Mouse (Mus musculus): ENCODE measurements around the gene Enox1. TPM values are rescaled to one million over a fixed set of nuclear protein-coding genes. Genes with fewer than 3 reads are reported as not detected.

Enox1 gene
- total and polyA plus RNA-seq, 3 experiments, result 0.23 to 0.80 (median 0.78) TPM

DNA sequence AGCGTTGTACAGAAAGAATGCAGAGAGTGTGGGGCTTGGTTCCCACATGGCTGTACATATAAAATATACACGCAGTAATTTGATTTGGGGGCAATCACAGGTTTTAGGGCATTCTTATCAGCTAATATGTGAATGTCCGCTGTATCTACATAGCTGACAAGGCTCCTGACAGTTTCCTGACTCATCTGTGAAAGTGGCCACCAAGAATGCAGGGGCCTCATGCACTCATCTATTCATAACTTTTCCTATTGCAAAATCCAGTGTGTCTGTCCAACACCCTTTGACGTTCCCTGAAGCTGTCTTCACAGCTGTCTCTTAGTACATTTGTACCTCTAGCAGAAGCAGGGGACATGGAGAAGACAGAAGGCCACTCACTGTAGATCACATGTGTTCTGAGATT is 11.5 kb upstream of the Enox1 start:
- H3K9ac ChIP-seq (ENCODE audit: low read depth, low read length), result no peak overlapping the region
- no peak overlapping the region for H3K27ac ChIP-seq
- no peaks in the 10 kb centered on the region for H3K79me2 ChIP-seq (replicated peaks; ENCODE audit: control insufficient read depth, insufficient read depth, low read length)
- no peak for TF ChIP-seq POLR2A (IDR thresholded peaks at IDR 0.05; ENCODE audit: insufficient read depth, low read depth, low read length)
- no peak for TF ChIP-seq EP300 (IDR thresholded peaks at IDR 0.05; ENCODE audit: insufficient read depth, low read depth, low read length)
- no peak for TF ChIP-seq CTCF (IDR thresholded peaks at IDR 0.05)
- H3K4me1 ChIP-seq (ENCODE audit: control insufficient read depth, insufficient read depth, low read length), result peaks cover 1% of the 10 kb centered on the region; the same call in 1 of the 2 replicates
- H3K4me3 ChIP-seq, result no peak overlapping the region
- no peaks in the 10 kb centered on the region; the same call in 1 of the 2 replicates for H3K27me3 ChIP-seq (ENCODE audit: control insufficient read depth, insufficient read depth, low read length)
- WGBS, result 24% methylated on average over 4 of the region's 4 CpGs
- DNase-seq, result no peak
- intact Hi-C loops (cut with DNase I), result loop anchor here (5.0 kb wide), 1 partner anchor 337 kb away; no protein-coding TSS in a partner anchor
- no peaks in the 10 kb centered on the region for H3K36me3 ChIP-seq (ENCODE audit: control insufficient read depth, insufficient read depth, low read length)

DNA sequence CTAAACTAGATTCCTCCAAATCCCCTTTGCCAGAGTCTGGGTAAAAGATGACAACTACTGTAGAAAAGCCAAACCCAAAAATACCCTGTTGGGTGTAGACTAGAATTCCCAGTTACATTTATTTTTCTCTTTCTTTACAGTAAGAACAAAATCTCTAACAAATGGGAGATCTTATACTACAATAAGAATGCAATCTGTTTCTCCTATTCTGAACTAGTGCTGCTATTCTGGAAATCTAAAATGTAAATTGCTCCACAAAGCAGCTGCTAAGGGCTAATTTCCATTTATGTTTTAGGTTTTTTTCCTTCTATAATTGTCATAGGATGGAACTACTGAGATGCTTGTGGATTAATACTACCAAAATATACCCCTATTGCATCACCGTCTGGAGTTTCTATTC is 8.9 kb upstream of the Enox1 start:
- H3K9ac ChIP-seq (ENCODE audit: low read depth, low read length), result no peak overlapping the region
- no peaks in the 10 kb centered on the region for H3K79me2 ChIP-seq (replicated peaks; ENCODE audit: control insufficient read depth, insufficient read depth, low read length)
- no peak overlapping the region for H3K27ac ChIP-seq
- TF ChIP-seq CTCF (IDR thresholded peaks at IDR 0.05), result no peak
- TF ChIP-seq POLR2A (IDR thresholded peaks at IDR 0.05; ENCODE audit: insufficient read depth, low read depth, low read length), result no peak
- no peak for TF ChIP-seq EP300 (IDR thresholded peaks at IDR 0.05; ENCODE audit: insufficient read depth, low read depth, low read length)
- no peak for DNase-seq
- no peak overlapping the region for H3K4me3 ChIP-seq
- H3K27me3 ChIP-seq (ENCODE audit: control insufficient read depth, insufficient read depth, low read length), result no peaks in the 10 kb centered on the region; the same call in 1 of the 2 replicates
- no peaks in the 10 kb centered on the region for H3K4me1 ChIP-seq (ENCODE audit: control insufficient read depth, insufficient read depth, low read length)
- no peaks in the 10 kb centered on the region for H3K36me3 ChIP-seq (ENCODE audit: control insufficient read depth, insufficient read depth, low read length)
- intact Hi-C loops (cut with DNase I), result loop anchor here (5.0 kb wide), 1 partner anchor 335 kb away; no protein-coding TSS in a partner anchor
- 90% methylated on average over 1 of the region's 1 CpGs for WGBS

DNA sequence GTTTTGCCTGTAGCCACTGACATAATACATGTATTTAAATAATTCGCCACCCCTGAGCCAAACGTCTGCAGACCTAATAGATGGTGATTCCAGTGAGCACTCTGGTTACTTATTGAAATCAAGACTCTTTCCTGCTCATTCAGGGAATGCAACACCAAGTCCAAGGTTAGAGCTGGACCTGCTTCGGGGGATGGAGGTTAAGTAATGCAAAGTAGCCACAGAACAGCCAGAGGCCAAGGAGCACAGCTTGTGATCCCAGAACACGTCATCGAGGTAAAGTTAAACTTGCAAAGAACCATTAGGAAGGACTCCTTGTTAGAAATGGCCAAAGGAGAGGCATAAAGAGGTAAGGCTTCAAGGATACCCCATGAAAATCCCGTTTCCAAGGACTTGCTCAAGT is 6.0 kb upstream of the Enox1 start:
- Histone ChIP-seq H3K36me3 (ENCODE audit: control insufficient read depth, insufficient read depth, low read length) (no peaks in the 10 kb centered on the region), H3K27ac (no peak overlapping the region), H3K4me1 (ENCODE audit: control insufficient read depth, insufficient read depth, low read length) (no peaks in the 10 kb centered on the region), H3K9ac (ENCODE audit: low read depth, low read length) (no peak overlapping the region), H3K27me3 (ENCODE audit: control insufficient read depth, insufficient read depth, low read length) (no peaks in the 10 kb centered on the region; the same call in 1 of the 2 replicates), H3K79me2 (replicated peaks; ENCODE audit: control insufficient read depth, insufficient read depth, low read length) (no peaks in the 10 kb centered on the region), H3K4me3 (no peak overlapping the region)
- TF ChIP-seq CTCF (IDR thresholded peaks at IDR 0.05) (no peak), POLR2A (IDR thresholded peaks at IDR 0.05; ENCODE audit: insufficient read depth, low read depth, low read length) (no peak), EP300 (IDR thresholded peaks at IDR 0.05; ENCODE audit: insufficient read depth, low read depth, low read length) (no peak)
- 83% methylated on average over 6 of the region's 6 CpGs for WGBS
- no peak for DNase-seq
- intact Hi-C loops (cut with DNase I), result loop anchor here (10.0 kb wide), 1 partner anchor 104 kb away; no protein-coding TSS in a partner anchor

DNA sequence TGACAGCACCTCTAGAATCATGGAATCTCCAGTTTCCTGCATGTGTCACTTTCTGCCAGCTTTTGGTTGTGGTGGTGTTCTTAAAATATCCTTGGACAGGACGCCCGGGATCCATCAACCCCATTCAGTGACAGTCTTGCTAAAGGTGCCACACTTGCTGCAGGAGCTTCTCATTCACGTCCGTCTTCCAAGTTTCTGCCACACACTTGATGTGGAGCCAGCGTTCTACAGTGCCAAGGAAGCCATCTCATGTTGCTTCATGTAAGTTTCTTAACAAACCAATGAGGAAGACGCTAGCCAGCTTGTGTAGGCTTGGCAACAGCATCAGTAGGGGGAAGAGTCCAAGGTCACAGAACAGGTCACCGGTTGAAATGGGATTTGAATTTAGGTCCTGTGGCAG is 5.1 kb upstream of the Enox1 start:
- no peak for TF ChIP-seq POLR2A (IDR thresholded peaks at IDR 0.05; ENCODE audit: insufficient read depth, low read depth, low read length)
- TF ChIP-seq EP300 (IDR thresholded peaks at IDR 0.05; ENCODE audit: insufficient read depth, low read depth, low read length), result no peak
- no peak for TF ChIP-seq CTCF (IDR thresholded peaks at IDR 0.05)
- Histone ChIP-seq H3K79me2 (replicated peaks; ENCODE audit: control insufficient read depth, insufficient read depth, low read length) (no peaks in the 10 kb centered on the region), H3K4me1 (ENCODE audit: control insufficient read depth, insufficient read depth, low read length) (no peaks in the 10 kb centered on the region), H3K27ac (no peak overlapping the region), H3K9ac (ENCODE audit: low read depth, low read length) (no peak overlapping the region), H3K4me3 (no peak overlapping the region), H3K27me3 (ENCODE audit: control insufficient read depth, insufficient read depth, low read length) (peaks cover 4% of the 10 kb centered on the region; the same call in 1 of the 2 replicates), H3K36me3 (ENCODE audit: control insufficient read depth, insufficient read depth, low read length) (no peaks in the 10 kb centered on the region)
- DNase-seq, result peak in 1 of 2 experiments; percentile 40
- WGBS, result 70% methylated on average over 7 of the region's 7 CpGs
- intact Hi-C loops (cut with DNase I), result loop anchor here (10.0 kb wide), 1 partner anchor 103 kb away; no protein-coding TSS in a partner anchor

DNA sequence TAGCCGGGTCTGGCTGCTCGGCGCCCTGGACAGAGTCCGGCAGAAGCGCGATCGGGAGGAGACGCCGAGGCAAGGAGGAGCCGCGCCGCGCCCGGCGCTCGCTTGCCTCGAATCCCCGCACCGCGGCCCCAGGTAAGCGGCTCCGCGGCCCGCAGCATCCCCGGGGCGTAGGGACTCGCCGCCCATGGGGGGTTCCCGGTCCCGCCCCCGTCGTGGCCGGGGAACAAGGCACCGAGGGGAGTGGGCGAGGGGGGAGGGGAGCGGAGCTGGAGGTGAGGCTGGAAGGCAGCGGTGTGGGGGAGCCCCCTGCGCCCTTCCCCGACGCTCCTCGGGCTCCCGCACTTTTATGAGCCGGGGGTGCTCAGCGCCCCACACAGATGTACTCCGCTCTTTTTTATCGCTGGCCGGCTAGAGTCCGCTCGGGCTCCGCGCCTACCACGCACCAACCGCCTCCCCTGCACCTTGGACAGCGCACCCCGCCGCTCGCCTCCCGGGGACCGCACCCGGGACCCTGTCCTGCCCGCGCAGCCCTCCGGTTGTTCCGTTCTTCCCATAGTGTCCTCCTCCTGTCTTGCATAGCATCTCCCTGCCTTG is 445 bp downstream of the Enox1 start:
- no peaks in the 10 kb centered on the region for H3K79me2 ChIP-seq (replicated peaks; ENCODE audit: control insufficient read depth, insufficient read depth, low read length)
- H3K4me3 ChIP-seq, result peak overlapping the region; percentile 49
- TF ChIP-seq EP300 (IDR thresholded peaks at IDR 0.05; ENCODE audit: insufficient read depth, low read depth, low read length) (no peak), POLR2A (IDR thresholded peaks at IDR 0.05; ENCODE audit: insufficient read depth, low read depth, low read length) (no peak), CTCF (IDR thresholded peaks at IDR 0.05) (no peak)
- intact Hi-C loops (cut with DNase I), result loop anchor here (10.0 kb wide), 1 partner anchor 98 kb away; no protein-coding TSS in a partner anchor
- H3K27me3 ChIP-seq (ENCODE audit: control insufficient read depth, insufficient read depth, low read length), result peaks cover 13% of the 10 kb centered on the region
- peak overlapping the region; percentile 64 for H3K9ac ChIP-seq (ENCODE audit: low read depth, low read length)
- H3K36me3 ChIP-seq (ENCODE audit: control insufficient read depth, insufficient read depth, low read length), result no peaks in the 10 kb centered on the region
- H3K27ac ChIP-seq, result no peak overlapping the region
- H3K4me1 ChIP-seq (ENCODE audit: control insufficient read depth, insufficient read depth, low read length), result no peaks in the 10 kb centered on the region
- 1% methylated on average over 60 of the region's 64 CpGs for WGBS
- peak; percentile 20 to 45 for DNase-seq

DNA sequence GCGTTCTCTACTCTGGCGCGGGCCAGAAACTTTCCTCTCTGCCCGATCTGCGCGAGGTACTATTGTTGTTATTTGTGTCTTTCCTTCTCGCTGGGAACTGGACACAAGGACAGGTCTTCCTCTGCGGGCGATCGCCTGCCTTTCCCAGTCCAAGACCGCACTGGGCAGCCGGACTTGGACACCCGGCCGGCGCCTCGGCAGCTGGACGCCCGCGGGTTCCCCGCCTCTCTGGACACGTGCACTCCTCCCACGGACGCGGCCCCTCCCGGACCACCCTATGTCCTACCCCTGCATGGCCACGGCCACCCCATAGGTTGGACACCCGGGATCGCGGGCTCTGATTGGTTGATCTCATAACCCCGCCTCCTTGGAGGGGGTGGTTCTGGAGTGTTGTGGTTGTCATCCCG is 945 bp downstream of the Enox1 start:
- no peaks in the 10 kb centered on the region for H3K79me2 ChIP-seq (replicated peaks; ENCODE audit: control insufficient read depth, insufficient read depth, low read length)
- no peak overlapping the region for H3K9ac ChIP-seq (ENCODE audit: low read depth, low read length)
- peak; percentile 65 to 70 for DNase-seq
- no peak for TF ChIP-seq POLR2A (IDR thresholded peaks at IDR 0.05; ENCODE audit: insufficient read depth, low read depth, low read length)
- TF ChIP-seq CTCF (IDR thresholded peaks at IDR 0.05), result no peak
- TF ChIP-seq EP300 (IDR thresholded peaks at IDR 0.05; ENCODE audit: insufficient read depth, low read depth, low read length), result no peak
- no peak overlapping the region for H3K27ac ChIP-seq
- H3K4me1 ChIP-seq (ENCODE audit: control insufficient read depth, insufficient read depth, low read length), result no peaks in the 10 kb centered on the region
- intact Hi-C loops (cut with DNase I), result loop anchor here (10.0 kb wide), 1 partner anchor 97 kb away; no protein-coding TSS in a partner anchor
- H3K4me3 ChIP-seq, result peak overlapping the region; percentile 49
- whole genome bisulfite sequencing, result 2% methylated on average over 31 of the region's 31 CpGs
- no peaks in the 10 kb centered on the region for H3K36me3 ChIP-seq (ENCODE audit: control insufficient read depth, insufficient read depth, low read length)
- peaks cover 13% of the 10 kb centered on the region for H3K27me3 ChIP-seq (ENCODE audit: control insufficient read depth, insufficient read depth, low read length)
